Mouse (Mus musculus) C2C12 (cell line): ENCODE measurements around the gene Tlcd1. TPM values are rescaled to one million over a fixed set of nuclear protein-coding genes. Genes with fewer than 3 reads are reported as not detected.

ENCODE experiments used
- H3K27me3 ChIP-seq: one replicate; pipeline ENCODE4 v1.6.1; 2011; ENCODE audit not compliant: control insufficient read depth, insufficient read depth, insufficient read length
- H3K36me3 ChIP-seq: one replicate; pipeline ENCODE4 v1.6.1; 2011; ENCODE audit not compliant: control insufficient read depth, insufficient read depth
- H3K4me3 ChIP-seq: one replicate; pipeline ENCODE4 v1.5.1; 2011; ENCODE audit warnings: mild to moderate bottlenecking, control low read depth; ENCODE audit not compliant: poor library complexity, insufficient read depth, severe bottlenecking
- H3K79me2 ChIP-seq: one replicate; pipeline ENCODE4 v1.6.1; 2011; ENCODE audit not compliant: control insufficient read depth, insufficient read depth
- H3K79me3 ChIP-seq: one replicate; pipeline ENCODE4 v1.6.1; 2011; ENCODE audit warnings: low read depth, control low read depth
- H3ac ChIP-seq: one replicate; pipeline ENCODE3; 2011; ENCODE audit warnings: low read depth; ENCODE audit not compliant: control insufficient read depth, insufficient read length
- CEBPB ChIP-seq: IDR thresholded peaks from one replicate; pipeline ENCODE4 v1.6.1; 2011; ENCODE audit warnings: low read depth, mild to moderate bottlenecking, control low read depth, moderate library complexity
- CTCF ChIP-seq: IDR thresholded peaks from one replicate; pipeline ENCODE4 v1.5.1; 2011; ENCODE audit not compliant: control insufficient read depth, insufficient read depth, insufficient read length
- FOSL1 ChIP-seq: IDR thresholded peaks from one replicate; pipeline ENCODE4 v1.8.0; 2011; ENCODE audit warnings: mild to moderate bottlenecking, low read length; ENCODE audit not compliant: poor library complexity, insufficient read depth, severe bottlenecking
- MAX ChIP-seq: IDR thresholded peaks from one replicate; pipeline ENCODE4 v1.6.1; 2011; ENCODE audit warnings: mild to moderate bottlenecking, control low read depth
- MYOD1 ChIP-seq: IDR thresholded peaks from one replicate; pipeline ENCODE4 v1.6.1; 2011; ENCODE audit warnings: low read depth; ENCODE audit not compliant: control insufficient read depth, insufficient read length
- MYOG ChIP-seq: IDR thresholded peaks from one replicate; pipeline ENCODE4 v1.6.1; 2011; ENCODE audit not compliant: control insufficient read depth, insufficient read length; ENCODE audit errors: extremely low read depth
- USF1 ChIP-seq: IDR thresholded peaks from one replicate; pipeline ENCODE4 v1.6.1; 2011; ENCODE audit warnings: low read depth, mild to moderate bottlenecking, control low read depth, moderate library complexity
- microRNA-seq: library from miRNA; unstranded; fragments of <30 nt; microRNA quantifications from one replicate; pipeline ENCODE4, GENCODE M21; 2019; ENCODE audit warnings: borderline microRNAs expressed
- polyA plus RNA-seq: library from polyadenylated mRNA; unstranded; fragments of >200 nt; fragmentation: generic; extraction: Trizol; gene quantifications from one replicate; pipeline ENCODE4 v1.2.1, GENCODE M21; 2012; ENCODE audit warnings: missing spikeins

Tlcd1 gene
- polyA plus RNA-seq, 1 experiment, result 15.9 TPM

DNA sequence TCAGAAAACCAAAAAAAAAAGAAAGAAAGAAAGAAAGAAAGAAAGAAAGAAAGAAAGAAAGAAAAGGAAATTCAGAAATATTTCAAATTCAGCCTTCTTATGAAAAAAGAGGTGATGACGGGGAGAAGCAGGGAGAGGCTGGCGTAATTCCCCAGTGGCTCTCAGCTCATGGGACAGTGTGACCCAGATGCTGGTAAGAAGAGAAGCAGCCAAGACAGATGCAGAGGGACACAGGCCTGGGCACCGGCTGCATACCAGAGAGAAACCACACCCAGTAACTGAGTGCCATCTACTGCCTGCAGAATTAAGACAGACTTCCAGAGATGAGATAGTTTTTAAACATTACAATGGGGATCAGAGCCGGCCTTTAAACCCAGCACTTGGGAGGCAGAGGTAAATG is 47.1 kb downstream of the Tlcd1 start:
- H3K79me3 ChIP-seq, result no peaks in the 10 kb centered on the region
- TF ChIP-seq USF1 (no peak), MAX (no peak), CTCF (no peak), CEBPB (no peak), FOSL1 (no peak), MYOG (no peak), MYOD1 (no peak)
- no peaks in the 10 kb centered on the region for H3K27me3 ChIP-seq
- H3K36me3 ChIP-seq, result peaks cover 99% of the 10 kb centered on the region
- no peak overlapping the region for H3K4me3 ChIP-seq
- no peaks in the 10 kb centered on the region for H3K79me2 ChIP-seq
- H3ac ChIP-seq, result no peak overlapping the region

Small RNAs within 50 kb of the gene (microRNA-seq; reads per million reads assigned to microRNA genes)
- 0.44 reads per million, percentile 6 among the genes with 10 or more reads in this experiment for gene Mir7653

Other genes starting within 250 kb of the Tlcd1 start
- not detected for gene Sez6, start 245.9 kb upstream of the Tlcd1 start, polyA plus RNA-seq
- gene Phf12, start 194.0 kb upstream of the Tlcd1 start, polyA plus RNA-seq, result 21.9 TPM
- 16.7 TPM for gene Dhrs13, start 144.4 kb upstream of the Tlcd1 start, polyA plus RNA-seq
- 72.0 TPM for gene Flot2, start 138.8 kb upstream of the Tlcd1 start, polyA plus RNA-seq
- gene Eral1, start 96.3 kb upstream of the Tlcd1 start, polyA plus RNA-seq, result 21.5 TPM
- gene Fam222b, start 82.1 kb upstream of the Tlcd1 start, polyA plus RNA-seq, result 12.2 TPM
- gene Traf4, start 11.1 kb upstream of the Tlcd1 start, polyA plus RNA-seq, result 99.8 TPM
- 8.9 TPM for gene Nek8, start within 50 bp of the Tlcd1 start, polyA plus RNA-seq
- 4,612 TPM for gene Rpl23a, start 6.9 kb downstream of the Tlcd1 start, polyA plus RNA-seq
- gene Rab34, start 11.7 kb downstream of the Tlcd1 start, polyA plus RNA-seq, result 182 TPM
- 0.18 TPM for gene Proca1, start 16.7 kb downstream of the Tlcd1 start, polyA plus RNA-seq
- 76.8 TPM for gene Sdf2, start 69.0 kb downstream of the Tlcd1 start, polyA plus RNA-seq
- 33.9 TPM for gene Supt6, start 69.3 kb downstream of the Tlcd1 start, polyA plus RNA-seq
- gene 2610507B11Rik, start 85.0 kb downstream of the Tlcd1 start, polyA plus RNA-seq, result 82.8 TPM
- 0.02 TPM for gene BC030499, start 114.1 kb downstream of the Tlcd1 start, polyA plus RNA-seq
- gene Spag5, start 124.8 kb downstream of the Tlcd1 start, polyA plus RNA-seq, result 33.1 TPM
- gene Aldoc, start 146.3 kb downstream of the Tlcd1 start, polyA plus RNA-seq, result 0.91 TPM
- 37.1 TPM for gene Pigs, start 151.7 kb downstream of the Tlcd1 start, polyA plus RNA-seq
- 29.5 TPM for gene Unc119, start 166.8 kb downstream of the Tlcd1 start, polyA plus RNA-seq
- 0.39 TPM for gene Foxn1, start 209.8 kb downstream of the Tlcd1 start, polyA plus RNA-seq
- gene Slc13a2, start 245.5 kb downstream of the Tlcd1 start, polyA plus RNA-seq, result not detected